Mouse (Mus musculus) midbrain, embryonic 16.5 days (tissue): ENCODE results near the gene Msx1. TPM values are rescaled to one million over a fixed set of nuclear protein-coding genes. Genes with fewer than 3 reads are reported as not detected.

Experiments
- ATAC-seq: fragments of 200-750 bp; cut with Nextera tagmentation; 2 replicates; pipeline ENCODE4 v1.8.0; 2017; ENCODE audit warnings: moderate TSS enrichment
- H3K27ac ChIP-seq: fragments of 300-500 bp; sonication (generic); 2 replicates; pipeline ENCODE4 v1.5.1; 2014; ENCODE audit warnings: mild to moderate bottlenecking, low read length, mixed read lengths
- H3K27me3 ChIP-seq: fragments of 300-500 bp; sonication (generic); 2 replicates; pipeline ENCODE4 v1.6.1; 2014; ENCODE audit warnings: low read depth, low read length, mixed read lengths; ENCODE audit not compliant: control insufficient read depth, insufficient read depth
- H3K36me3 ChIP-seq: fragments of 300-500 bp; sonication (generic); 2 replicates; pipeline ENCODE4 v1.6.1; 2014; ENCODE audit warnings: mild to moderate bottlenecking, low read length, moderate library complexity, mixed read lengths; ENCODE audit not compliant: control insufficient read depth, insufficient read depth
- H3K4me1 ChIP-seq: fragments of 300-500 bp; sonication (generic); 2 replicates; pipeline ENCODE4 v1.6.1; 2014; ENCODE audit warnings: mild to moderate bottlenecking, low read length, mixed read lengths; ENCODE audit not compliant: control insufficient read depth, insufficient read depth
- H3K4me2 ChIP-seq: fragments of 300-500 bp; sonication (generic); 2 replicates; pipeline ENCODE4 v1.6.1; 2014; ENCODE audit warnings: mild to moderate bottlenecking, low read length, mixed read lengths
- H3K4me3 ChIP-seq: fragments of 300-500 bp; sonication (generic); 2 replicates; pipeline ENCODE4 v1.5.1; 2014; ENCODE audit warnings: low read depth, mild to moderate bottlenecking, low read length, moderate library complexity, mixed read lengths
- H3K9ac ChIP-seq: fragments of 300-500 bp; sonication (generic); 2 replicates; pipeline ENCODE4 v1.6.1; 2014; ENCODE audit warnings: low read depth, low read length, mixed read lengths
- H3K9me3 ChIP-seq: fragments of 300-500 bp; sonication (generic); replicated peaks from 2 replicates; pipeline ENCODE4 v1.6.1; 2014; ENCODE audit warnings: mild to moderate bottlenecking, low read length, mixed read lengths; ENCODE audit not compliant: control insufficient read depth, poor library complexity, severe bottlenecking
- WGBS: fragments of 180-500 bp; shearing (Covaris S2); extraction: QIAGEN DNeasy Blood & Tissue Kit; methylation state at CpG from one replicate; pipeline ENCODE4 v1.1.7; 2014; 5-methylcytosine and 5-hydroxymethylcytosine counted together
- polyA plus RNA-seq: library from polyadenylated mRNA; unstranded; fragments of >200 nt; fragmentation: Nextera tagmentation; extraction: Ambion mirVana; gene quantifications from 2 replicates; pipeline ENCODE4 v1.2.1, GENCODE M21; 2015

Gene Msx1
- polyA plus RNA-seq = 10.8 and 13.0 TPM in 2 replicates

GRCm38 (mm10) chr5:37824461-37824795, at the start of gene Msx1:
TSS of gene Msx1 (minus strand) at chr5:37824583.
- peak; percentile 73 for ATAC-seq
- WGBS = under 1% methylated on average over 37 of the region's 37 CpGs

GRCm38 (mm10) chr5:37865471-37865870, 41.1 kb upstream of the Msx1 start:
- Histone ChIP-seq H3K36me3 (no peaks in the 10 kb centered on the region), H3K4me2 (no peak overlapping the region), H3K9me3 (no peaks in the 10 kb centered on the region), H3K4me1 (peaks cover under 1% of the 10 kb centered on the region; the same call in 1 of the 2 replicates), H3K27ac (no peak overlapping the region), H3K4me3 (no peak overlapping the region), H3K9ac (no peak overlapping the region), H3K27me3 (no peaks in the 10 kb centered on the region; the same call in 1 of the 2 replicates)
- 76% methylated on average over 6 of the region's 6 CpGs for WGBS
- ATAC-seq = no peak

More at GRCm38 (mm10) chr5:37824461-37824795, at the start of gene Msx1:
- Histone ChIP-seq H3K27me3 (peaks cover 41% of the 10 kb centered on the region), H3K4me1 (peaks cover 13% of the 10 kb centered on the region; the same call in 1 of the 2 replicates), H3K9me3 (no peaks in the 10 kb centered on the region), H3K4me2 (peak within 1 kb of the TSS; percentile 45), H3K4me3 (peak within 1 kb of the TSS; percentile 32), H3K9ac (peak within 1 kb of the TSS; percentile 18), H3K27ac (no peak within 1 kb of the TSS), H3K36me3 (no peaks in the 10 kb centered on the region)

- H3K27ac ChIP-seq = no peak overlapping the region
- ATAC-seq = no peak
- peaks cover 8% of the 10 kb centered on the region; the same call in 1 of the 2 replicates for H3K4me1 ChIP-seq
- no peaks in the 10 kb centered on the region for H3K9me3 ChIP-seq
- H3K27me3 ChIP-seq = no peaks in the 10 kb centered on the region; the same call in 1 of the 2 replicates
- no peak overlapping the region for H3K4me3 ChIP-seq
- WGBS = 98% methylated on average over 2 of the region's 2 CpGs
- no peaks in the 10 kb centered on the region for H3K36me3 ChIP-seq
- H3K9ac ChIP-seq = no peak overlapping the region
- no peak overlapping the region for H3K4me2 ChIP-seq
Observed at GRCm38 (mm10) chr5:37864309-37864708, 39.9 kb upstream of the Msx1 start.

GRCm38 (mm10) chr5:37860846-37861245, 36.5 kb upstream of the Msx1 start:
- 86% methylated on average over 6 of the region's 6 CpGs for WGBS
- Histone ChIP-seq H3K4me3 (no peak overlapping the region), H3K9me3 (no peaks in the 10 kb centered on the region)

GRCm38 (mm10) chr5:37860151-37860721, 35.9 kb upstream of the Msx1 start:
- no peak overlapping the region; the same call in 1 of the 2 replicates for H3K27ac ChIP-seq
- ATAC-seq = 0 out of 2 replicates have a peak, but pooled peaks have one; percentile 55
- H3K4me2 ChIP-seq = no peak overlapping the region
- no peaks in the 10 kb centered on the region for H3K36me3 ChIP-seq
- H3K27me3 ChIP-seq = no peaks in the 10 kb centered on the region; the same call in 1 of the 2 replicates
- no peaks in the 10 kb centered on the region for H3K9me3 ChIP-seq
- 39% methylated on average over 7 of the region's 7 CpGs for WGBS
- no peak overlapping the region for H3K9ac ChIP-seq
- H3K4me3 ChIP-seq = no peak overlapping the region
- H3K4me1 ChIP-seq = peaks cover 13% of the 10 kb centered on the region; the same call in 1 of the 2 replicates

More at GRCm38 (mm10) chr5:37860846-37861245, 36.5 kb upstream of the Msx1 start:
- Histone ChIP-seq H3K36me3 (no peaks in the 10 kb centered on the region), H3K27me3 (no peaks in the 10 kb centered on the region; the same call in 1 of the 2 replicates), H3K9ac (no peak overlapping the region), H3K4me1 (peaks cover 13% of the 10 kb centered on the region; the same call in 1 of the 2 replicates), H3K27ac (no peak overlapping the region), H3K4me2 (no peak overlapping the region)
- ATAC-seq = no peak

- ATAC-seq = peak; percentile 36; the same call in 1 of the 2 replicates
- Histone ChIP-seq H3K36me3 (no peaks in the 10 kb centered on the region), H3K4me2 (no peak overlapping the region), H3K9ac (no peak overlapping the region), H3K4me1 (peaks cover 13% of the 10 kb centered on the region; the same call in 1 of the 2 replicates), H3K4me3 (no peak overlapping the region), H3K9me3 (no peaks in the 10 kb centered on the region), H3K27me3 (no peaks in the 10 kb centered on the region; the same call in 1 of the 2 replicates), H3K27ac (no peak overlapping the region)
- 25% methylated on average over 14 of the region's 14 CpGs for WGBS
Observed at GRCm38 (mm10) chr5:37857763-37858545, 33.6 kb upstream of the Msx1 start.

- H3K27me3 ChIP-seq = no peaks in the 10 kb centered on the region; the same call in 1 of the 2 replicates
- H3K4me1 ChIP-seq = peaks cover 13% of the 10 kb centered on the region; the same call in 1 of the 2 replicates
- WGBS = 67% methylated on average over 5 of the region's 5 CpGs
- H3K9me3 ChIP-seq = no peaks in the 10 kb centered on the region
- no peak overlapping the region for H3K9ac ChIP-seq
- H3K4me3 ChIP-seq = no peak overlapping the region
- H3K4me2 ChIP-seq = no peak overlapping the region
- H3K27ac ChIP-seq = no peak overlapping the region
- H3K36me3 ChIP-seq = no peaks in the 10 kb centered on the region
- ATAC-seq = no peak
Observed at GRCm38 (mm10) chr5:37856057-37856456, 31.7 kb upstream of the Msx1 start.

- Histone ChIP-seq H3K27ac (no peak overlapping the region), H3K36me3 (no peaks in the 10 kb centered on the region), H3K9ac (no peak overlapping the region), H3K27me3 (no peaks in the 10 kb centered on the region; the same call in 1 of the 2 replicates), H3K9me3 (no peaks in the 10 kb centered on the region), H3K4me2 (no peak overlapping the region), H3K4me3 (no peak overlapping the region), H3K4me1 (peaks cover 5% of the 10 kb centered on the region; the same call in 1 of the 2 replicates)
- ATAC-seq = no peak
- WGBS = 79% methylated on average over 6 of the region's 6 CpGs
Observed at GRCm38 (mm10) chr5:37854233-37854632, 29.9 kb upstream of the Msx1 start.
